In genomic region chr2:26356231-26356630, GRCm38 (mm10) we compare ENCODE assay signal across 24 mouse cellular contexts.
"Had no signal": no experiment of that assay in that cellular context is flagged by ENCODE, and none has a peak within 500 bp of the region (broad histone marks: within the 10 kb centered on the region; RNA-seq: fewer than 3 reads in every experiment).

No protein-coding gene starts in this region.

- H3K4me2 ChIP-seq: forebrain, embryonic 15.5 days; heart, embryonic 12.5 days; hindbrain, embryonic 12.5 days; hindbrain, embryonic 14.5 days; intestine, embryonic 15.5 days; kidney, embryonic 15.5 days; limb, embryonic 13.5 days had no signal

- H3K9me3 ChIP-seq: forebrain, embryonic 15.5 days; heart, embryonic 10.5 days; heart, embryonic 12.5 days; hindbrain, embryonic 10.5 days; hindbrain, embryonic 12.5 days; intestine, embryonic 15.5 days; kidney, embryonic 15.5 days; limb, embryonic 13.5 days had no signal

- H3K27ac ChIP-seq: forebrain, embryonic 15.5 days; heart, embryonic 10.5 days; hindbrain, embryonic 10.5 days; hindbrain, embryonic 12.5 days; hindbrain, embryonic 14.5 days; intestine, embryonic 15.5 days; kidney, embryonic 15.5 days; kidney, postnatal 0 days; layer of hippocampus, adult 2 months; left cerebral cortex, adult 2 months; limb, embryonic 13.5 days had no signal

- H3K4me3 ChIP-seq: forebrain, embryonic 15.5 days; heart, embryonic 10.5 days; heart, embryonic 12.5 days; hindbrain, embryonic 10.5 days; hindbrain, embryonic 12.5 days; intestine, embryonic 15.5 days; kidney, embryonic 15.5 days; layer of hippocampus, adult 2 months; left cerebral cortex, adult 2 months; limb, embryonic 13.5 days had no signal

- DNase-seq: forebrain, postnatal 0 days; gastrocnemius, postnatal 25 days; heart, adult 18-20 months; heart, postnatal 4 days; kidney, adult 18-20 months; kidney, adult 9 months; kidney, postnatal 25 days; kidney, postnatal 4 days; left cerebral cortex, postnatal 4 days had no signal

- H3K9ac ChIP-seq: forebrain, embryonic 15.5 days; forebrain, postnatal 0 days; heart, embryonic 12.5 days; hindbrain, embryonic 12.5 days; hindbrain, embryonic 14.5 days; intestine, embryonic 15.5 days; kidney, embryonic 15.5 days; limb, embryonic 13.5 days had no signal

- ATAC-seq: forebrain, embryonic 15.5 days; forebrain, postnatal 0 days; hindbrain, embryonic 16.5 days; inflammation-experienced regulatory T-cells, adult 6 months; intestine, embryonic 15.5 days; intestine, postnatal 0 days had no signal

- H3K27me3 ChIP-seq: forebrain, embryonic 15.5 days; hindbrain, embryonic 12.5 days; intestine, embryonic 15.5 days; kidney, embryonic 15.5 days; limb, embryonic 13.5 days had no signal

- H3K36me3 ChIP-seq: forebrain, embryonic 15.5 days; heart, embryonic 10.5 days; heart, embryonic 12.5 days; hindbrain, embryonic 10.5 days; intestine, embryonic 15.5 days; kidney, embryonic 15.5 days; limb, embryonic 13.5 days had no signal
